Mouse (Mus musculus) left cerebral cortex, adult 9 months (tissue): ENCODE data around the gene Iqschfp.

Experiments used
- DNase-seq, 2 experiments: peaks; one replicate each; pipeline ENCODE4 v3.0.0; 2022; ENCODE audit warnings: low spot score in 2 of 2

The Iqschfp gene

DNA sequence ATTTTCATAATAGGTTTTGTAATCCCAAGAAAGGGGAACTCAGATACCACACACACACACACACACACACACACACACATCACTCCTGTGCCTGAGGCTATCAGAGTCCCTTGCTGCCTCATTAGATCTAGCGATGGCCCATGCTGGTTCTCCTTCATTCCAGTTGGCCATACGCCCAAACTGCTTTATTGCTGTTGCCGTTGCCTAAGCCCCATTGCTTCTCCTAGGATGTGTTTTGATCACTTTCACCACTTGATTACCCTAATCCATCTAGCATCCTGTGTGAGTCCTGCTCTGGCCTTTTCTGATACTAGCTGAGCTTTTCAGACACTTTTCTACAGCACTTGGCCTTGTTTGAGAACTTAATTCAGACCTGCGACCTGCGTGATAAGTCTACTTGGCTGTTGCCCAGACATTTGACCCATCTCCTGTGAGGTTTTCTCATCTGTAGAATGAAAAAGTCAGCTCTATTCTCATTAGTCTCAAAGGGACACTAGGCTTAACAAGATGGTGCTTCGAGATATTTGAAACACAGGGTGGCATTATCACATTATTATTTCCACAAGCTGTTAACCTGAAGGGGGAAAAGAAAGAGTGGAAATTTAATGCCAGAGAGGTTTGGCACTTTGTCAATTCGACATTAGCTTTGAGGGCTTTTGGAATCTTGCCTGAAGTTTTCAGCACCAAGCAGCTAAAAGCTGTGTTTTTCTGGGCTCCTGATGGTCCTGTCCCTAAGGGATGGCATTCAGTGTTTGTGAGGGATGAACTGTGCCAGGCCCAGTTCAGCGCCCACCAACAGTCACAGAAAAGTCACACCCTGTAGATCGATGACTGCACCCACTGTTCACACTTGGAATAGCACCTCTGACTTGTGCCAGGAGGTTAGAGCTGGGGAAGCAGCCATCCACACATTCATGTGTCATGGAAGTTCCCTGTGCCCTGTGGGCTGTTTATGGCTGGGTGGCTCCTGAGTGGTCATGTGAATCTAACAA lies 179.7 kb downstream of the Iqschfp start:
- no peak for DNase-seq

DNA sequence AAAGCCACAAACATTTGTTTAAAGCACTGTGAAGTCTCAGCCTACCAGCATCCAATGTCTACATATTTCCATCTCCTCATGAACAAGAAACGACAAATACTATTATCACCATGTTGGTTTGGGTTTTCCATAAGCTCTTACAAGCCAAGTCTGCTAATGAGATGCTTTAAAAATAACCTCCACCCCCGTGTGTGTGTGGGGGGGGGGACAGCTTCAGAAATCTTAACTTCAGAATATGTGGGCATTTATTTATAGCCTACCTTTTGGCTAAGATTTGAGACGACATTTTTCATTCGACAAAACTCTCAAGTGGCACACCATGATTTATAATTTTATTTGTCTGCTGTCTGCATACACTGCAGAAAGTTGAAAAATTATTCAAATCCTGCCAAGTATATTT lies 185.4 kb downstream of the Iqschfp start:
- no peak for DNase-seq

DNA sequence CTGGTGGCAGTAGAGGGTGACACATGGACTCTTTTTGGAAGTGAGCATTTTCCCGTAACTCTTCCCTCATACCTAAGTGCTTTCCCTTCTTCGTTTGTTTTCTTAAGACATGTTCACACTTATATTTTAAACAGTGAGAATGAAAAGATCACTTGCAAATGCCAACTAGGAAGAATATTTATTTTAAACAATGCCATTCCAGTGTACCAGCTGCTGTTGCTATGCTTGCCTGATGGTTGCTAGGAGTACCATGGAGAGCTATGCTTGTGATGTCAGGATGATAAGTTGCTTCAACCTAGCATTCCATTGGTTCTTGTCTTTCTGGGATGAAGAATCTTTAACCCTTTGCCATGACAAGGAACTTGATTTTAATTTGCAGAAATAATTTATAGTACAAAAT lies 193.0 kb downstream of the Iqschfp start:
- peak in 1 of 2 experiments; percentile 23 for DNase-seq

DNA sequence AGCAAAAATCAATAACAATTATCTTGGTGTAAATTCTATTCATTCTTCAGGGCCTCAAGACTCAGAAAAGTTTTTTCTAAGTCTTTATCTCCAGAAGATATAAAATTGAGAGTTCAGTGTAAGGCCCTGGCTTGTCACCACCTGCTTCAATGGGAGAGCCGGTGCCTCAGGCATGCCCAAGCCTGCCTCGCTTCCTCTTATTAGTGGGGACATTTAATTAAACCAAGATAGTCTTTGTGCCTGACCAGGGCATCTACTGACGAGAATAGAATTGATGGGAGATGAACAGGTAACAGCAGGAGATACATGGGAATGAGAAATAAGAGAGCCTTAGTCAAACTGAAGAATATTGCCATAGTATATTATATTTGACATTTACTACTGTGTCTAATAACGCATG lies 200.1 kb downstream of the Iqschfp start:
- DNase-seq: no peak

DNA sequence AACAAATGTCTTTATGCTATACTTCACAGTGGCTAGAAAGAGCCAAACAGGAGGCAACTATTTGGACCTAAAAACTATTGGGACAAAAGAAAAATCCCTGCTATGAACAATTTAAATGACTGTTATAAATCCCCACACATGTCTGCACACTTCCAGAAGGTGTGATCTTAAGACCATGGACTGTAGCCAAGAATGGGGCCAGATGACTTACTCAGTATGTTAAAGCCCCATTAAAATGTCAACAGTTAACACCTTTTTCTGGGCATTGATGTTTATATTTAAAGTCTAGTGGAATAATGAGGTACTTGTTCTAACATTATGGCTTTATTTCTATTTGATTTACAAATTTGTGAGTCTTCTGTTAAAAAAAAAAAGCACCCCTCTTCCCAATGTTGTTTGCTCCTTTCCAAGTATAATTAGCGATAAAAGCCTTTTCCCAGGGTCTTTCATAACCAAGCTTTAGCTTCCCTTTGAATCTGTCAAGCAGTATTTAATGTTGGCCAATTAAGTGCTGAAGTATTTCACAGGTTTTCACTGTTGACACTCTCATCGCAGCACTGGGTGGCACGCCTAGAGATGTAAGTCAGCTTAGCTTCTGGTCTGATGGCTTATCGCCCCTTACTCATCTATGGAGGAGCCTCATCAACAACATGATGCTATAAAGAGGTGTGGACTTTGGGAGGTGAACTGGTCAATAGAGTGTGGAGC lies 204.8 kb downstream of the Iqschfp start:
- no peak for DNase-seq

DNA sequence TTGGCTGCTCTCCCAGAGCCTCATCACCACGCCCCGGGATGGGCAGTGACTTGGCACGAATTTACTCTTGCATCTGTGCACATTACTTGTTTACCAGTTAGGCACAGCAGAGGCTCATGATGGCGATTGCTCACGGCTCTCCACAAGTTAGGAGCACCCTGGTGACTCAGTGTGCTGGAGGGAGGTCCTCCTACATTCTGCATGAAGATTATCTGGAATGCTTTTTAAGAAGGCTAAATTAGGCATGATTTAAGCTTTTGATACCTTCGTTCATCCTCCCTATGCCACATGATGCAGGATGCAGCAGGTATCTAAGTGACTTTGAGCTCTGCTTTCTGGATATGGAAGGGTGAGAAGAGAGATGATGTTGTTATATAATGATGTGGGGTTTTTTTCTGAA lies 207.5 kb downstream of the Iqschfp start:
- DNase-seq: peak in 1 of 2 experiments; percentile 21

DNA sequence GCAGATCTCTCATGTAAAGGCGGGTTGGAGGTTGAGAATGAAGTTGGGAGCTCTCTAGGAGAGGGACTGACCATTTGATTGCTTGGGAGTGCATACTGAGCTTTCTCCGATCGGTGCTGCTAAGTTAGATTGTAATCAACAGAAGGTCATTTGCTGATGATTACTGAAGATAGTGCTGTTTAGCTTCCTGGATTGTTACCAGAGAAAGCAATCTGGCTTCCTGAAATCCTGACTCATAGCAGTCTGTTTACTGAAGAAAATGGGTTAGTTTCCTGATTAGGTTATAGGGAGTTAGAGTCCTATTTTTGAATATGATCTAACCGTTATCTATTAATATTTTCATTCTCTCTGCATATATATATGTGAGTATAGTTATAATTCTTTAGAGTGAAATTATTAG lies 209.3 kb downstream of the Iqschfp start:
- no peak for DNase-seq

DNA sequence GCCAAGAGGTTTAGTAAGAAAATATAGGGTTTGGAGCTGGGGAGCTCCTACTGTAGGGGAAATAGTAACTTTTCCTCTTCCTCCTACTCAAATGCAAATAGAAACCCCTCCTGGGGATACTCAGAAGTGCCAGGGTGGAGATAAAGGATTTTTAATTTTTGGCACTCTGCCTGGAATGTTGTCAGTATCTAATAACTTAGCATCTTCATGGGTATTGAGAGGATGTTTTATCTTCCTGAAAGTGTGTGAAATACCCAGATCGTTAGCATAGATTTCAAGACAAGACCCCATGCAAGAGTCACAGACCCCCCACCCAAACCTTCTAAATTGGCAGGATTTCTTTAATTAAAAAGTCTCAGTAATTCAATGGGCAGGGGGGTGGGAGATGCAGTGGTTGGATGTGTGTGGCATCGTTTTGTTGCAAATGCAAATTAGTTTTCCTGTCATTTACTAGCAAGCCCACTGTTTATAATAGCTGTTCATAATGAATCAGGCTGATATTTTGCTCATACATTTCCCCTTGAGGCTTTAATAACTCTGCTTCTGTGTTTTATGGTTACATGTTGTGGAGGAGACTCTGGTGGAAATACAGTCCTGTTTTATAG lies 213.2 kb downstream of the Iqschfp start:
- DNase-seq: no peak

DNA sequence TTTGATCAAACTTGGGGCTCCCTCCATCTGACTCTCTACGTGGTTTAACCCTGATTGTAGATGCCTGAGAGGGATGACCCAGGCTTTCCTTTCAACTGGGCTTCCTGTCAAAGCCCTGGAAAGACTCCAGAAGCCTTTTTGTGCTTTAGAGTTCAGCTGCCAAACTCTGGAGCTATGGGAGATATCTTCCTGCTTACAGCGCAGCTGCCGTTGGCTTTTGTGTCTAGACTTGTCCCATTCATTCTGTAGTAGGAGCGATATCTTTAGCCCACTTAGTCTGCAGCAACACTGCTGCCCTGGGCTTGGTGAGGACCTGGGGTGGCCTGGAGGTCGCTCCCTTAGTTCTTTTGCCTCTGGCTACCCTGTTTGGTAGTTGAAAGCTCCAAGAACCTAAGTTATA lies 229.3 kb downstream of the Iqschfp start:
- DNase-seq: no peak

DNA sequence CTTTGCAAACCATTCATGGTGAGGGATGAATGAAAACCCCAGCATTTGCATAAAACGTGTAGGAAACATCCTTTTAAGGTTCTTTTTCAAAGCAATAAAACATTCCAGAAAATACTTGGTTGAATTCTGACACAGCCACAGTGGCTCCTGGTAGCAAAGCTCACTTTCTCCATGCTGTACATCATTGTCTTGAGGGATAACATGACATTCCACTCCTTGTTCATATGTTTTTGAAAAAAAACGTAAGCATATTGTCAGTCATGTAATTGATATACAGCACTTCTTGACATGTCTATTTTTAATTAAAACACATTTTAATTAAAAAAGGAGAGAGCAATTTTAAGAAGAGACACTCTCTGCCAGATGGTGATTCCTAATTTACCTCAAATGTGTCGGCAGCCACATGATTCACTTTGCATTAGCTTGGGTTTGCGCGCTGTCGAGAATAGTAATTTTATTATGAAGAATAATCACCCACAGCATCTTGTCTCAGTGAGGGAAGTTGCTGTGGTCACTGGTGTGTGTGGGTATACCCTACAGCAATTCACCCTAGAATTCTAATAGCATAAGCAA lies 234.3 kb downstream of the Iqschfp start:
- DNase-seq: no peak

DNA sequence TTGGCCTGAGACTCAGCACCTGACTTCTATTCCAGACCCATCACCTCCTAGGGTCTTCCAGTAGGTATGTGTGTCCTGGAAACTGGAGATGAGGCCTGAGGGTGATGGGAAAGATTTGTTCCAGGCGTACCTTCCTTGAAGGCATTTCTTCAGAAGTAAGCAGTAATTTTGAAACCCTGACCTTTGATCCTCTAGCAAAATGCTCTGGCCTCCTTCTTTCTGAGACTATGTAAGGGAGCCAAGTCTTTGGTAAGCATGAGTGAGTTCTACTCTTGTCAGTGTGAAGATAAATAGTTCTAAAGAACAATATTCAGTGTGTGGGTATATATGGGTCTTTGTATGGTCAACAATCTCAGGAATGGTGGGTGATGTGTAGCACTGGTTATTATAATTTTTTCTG lies 238.4 kb downstream of the Iqschfp start:
- no peak for DNase-seq

DNA sequence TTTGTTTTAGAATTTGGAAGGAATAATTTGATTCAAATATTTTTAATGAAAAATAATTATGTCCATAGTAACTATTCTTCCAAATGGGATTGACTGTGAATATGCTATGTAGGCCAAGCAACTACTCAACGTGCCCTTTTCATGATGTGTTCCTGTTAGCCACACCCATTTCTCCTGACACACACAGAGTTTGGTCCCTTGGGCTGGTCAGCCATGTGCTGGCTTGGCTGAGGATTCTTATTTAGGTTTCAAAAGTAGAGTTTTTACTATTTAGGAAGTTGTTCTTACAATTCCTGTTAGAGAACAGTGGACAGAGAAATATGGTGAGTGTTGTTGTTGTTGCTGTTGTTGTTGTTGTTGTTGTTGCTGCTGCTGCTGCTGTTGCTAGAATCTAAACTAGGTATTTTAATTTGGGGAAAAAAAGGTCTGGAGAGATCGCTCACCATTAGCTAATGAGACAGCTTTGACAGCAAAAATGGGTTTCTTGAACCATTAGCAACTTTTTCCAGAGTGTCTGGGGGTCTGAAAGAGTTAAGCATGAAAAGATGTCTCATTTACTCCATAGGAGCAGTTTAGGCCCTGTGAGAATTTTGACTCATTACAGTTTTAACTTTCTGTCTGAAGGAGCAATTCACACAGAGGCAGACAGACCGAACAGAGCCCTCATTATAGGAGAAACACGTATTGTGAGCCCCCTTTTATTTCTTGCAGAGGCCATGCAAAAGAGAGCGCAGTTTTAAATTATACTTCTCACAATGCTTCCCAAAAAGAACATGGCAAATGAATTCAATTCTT lies 247.0 kb downstream of the Iqschfp start:
- no peak for DNase-seq

DNA sequence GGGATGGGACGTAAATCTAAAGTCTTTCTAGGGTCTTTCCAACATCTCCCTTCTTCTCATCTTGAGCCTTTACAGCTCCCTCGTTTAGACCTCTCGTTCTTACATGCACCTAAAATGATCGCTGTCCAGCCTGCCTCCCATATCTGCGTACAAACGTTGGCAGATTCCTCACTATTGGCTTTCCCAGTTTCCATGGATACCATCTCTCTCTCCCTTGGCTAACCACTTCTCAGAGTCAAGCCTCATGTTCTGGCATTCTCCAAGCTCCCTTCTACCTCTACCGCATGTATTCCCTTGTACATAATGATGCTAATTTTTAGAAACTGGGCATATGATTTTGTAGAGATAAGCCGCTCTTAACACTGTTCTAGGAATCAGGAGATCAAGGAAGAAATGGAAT lies 258.7 kb downstream of the Iqschfp start:
- no peak for DNase-seq

DNA sequence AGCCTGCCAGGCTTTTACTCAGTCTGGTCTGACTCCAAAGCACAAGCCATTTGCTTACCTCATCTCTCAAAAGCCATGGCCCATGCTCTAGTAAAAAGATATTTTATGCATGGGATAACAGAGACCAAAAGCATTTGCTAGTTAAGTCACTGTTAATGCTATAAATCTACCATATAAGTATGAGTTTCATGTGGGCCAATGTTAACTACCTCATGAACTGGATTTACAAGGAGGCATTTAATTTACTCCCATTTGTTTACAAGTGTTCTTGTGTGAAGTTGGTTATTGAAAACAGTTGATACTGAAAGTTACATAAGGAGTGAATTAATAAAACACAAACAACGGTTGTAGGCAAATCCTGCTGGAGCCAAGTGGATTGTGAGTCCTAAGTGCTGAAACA lies 268.1 kb downstream of the Iqschfp start:
- DNase-seq: no peak

DNA sequence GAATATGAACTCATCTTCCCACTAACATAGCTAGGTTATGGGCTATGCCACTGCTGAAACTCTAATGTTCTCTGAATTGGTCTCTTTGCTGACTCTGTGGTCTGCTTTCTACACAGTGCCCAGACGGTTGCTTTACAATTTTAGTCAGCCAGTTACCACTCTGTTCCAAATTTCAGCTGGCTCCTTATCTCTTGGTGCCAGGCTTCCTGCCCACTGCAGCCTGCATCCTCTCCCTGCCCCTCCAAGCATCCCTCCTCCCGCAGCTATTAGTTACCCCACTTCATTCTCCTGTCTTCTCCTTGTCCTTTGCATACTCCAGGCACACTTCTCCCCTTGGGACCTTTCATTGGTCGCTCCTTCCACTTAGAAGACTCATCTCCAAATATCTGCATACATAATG lies 268.7 kb downstream of the Iqschfp start:
- no peak for DNase-seq

DNA sequence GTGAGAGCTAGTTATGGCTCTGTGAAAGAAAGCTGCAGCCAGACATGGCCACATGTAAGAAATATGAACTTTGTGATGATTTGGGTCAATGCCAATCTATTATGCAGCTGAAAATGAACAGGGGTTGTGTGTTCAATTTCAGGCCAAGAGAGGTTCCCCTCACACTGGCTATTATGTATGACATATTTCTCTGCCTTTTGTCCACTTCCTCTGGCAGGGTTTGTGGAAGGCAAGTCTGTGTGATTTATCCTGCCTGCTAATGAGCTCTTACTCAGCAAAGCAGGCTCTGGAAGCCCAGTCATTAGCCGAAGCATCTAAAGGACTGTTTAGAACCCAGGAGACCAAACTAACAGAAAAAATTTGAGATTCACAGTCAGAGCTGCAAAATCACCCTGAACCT lies 286.2 kb downstream of the Iqschfp start:
- DNase-seq: no peak

DNA sequence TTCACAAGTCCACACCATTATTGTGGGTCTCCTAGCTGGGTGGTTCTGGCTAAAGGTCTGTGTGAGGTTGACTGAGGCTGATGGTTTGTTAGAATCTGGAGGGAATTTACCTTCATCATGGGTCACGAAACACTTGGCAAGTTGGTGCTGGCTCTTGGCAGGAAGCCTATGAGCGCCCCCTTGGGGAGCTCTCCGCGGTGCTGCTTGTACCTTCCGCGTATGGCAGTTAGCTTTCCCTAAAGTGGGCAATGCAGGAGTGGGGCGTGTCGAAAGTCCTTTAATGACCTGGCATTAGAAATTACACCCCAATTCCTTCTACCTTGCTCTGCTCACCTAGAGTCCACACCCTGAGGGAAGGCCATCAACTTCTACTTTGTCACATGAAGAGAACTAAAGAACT lies 295.4 kb downstream of the Iqschfp start:
- no peak for DNase-seq

DNA sequence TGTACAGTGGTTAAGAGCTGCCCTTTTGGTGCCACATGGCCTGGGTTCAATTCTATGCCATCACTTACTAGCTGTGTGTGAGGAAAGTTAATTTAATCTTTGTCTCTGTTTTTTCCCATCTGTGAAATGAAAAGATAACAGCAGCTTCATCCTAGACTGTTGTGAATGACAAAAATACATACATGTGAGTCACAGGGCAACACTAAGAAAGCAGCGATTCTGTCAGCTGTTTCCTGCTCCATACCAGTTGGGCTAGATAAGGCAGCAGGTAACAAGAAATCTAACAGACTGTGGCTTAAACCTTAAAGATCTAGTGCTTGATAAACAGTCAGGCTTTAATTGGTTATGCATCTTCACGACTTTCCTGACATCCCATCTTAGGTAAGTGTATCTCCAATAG lies 297.1 kb downstream of the Iqschfp start:
- DNase-seq: no peak

DNA sequence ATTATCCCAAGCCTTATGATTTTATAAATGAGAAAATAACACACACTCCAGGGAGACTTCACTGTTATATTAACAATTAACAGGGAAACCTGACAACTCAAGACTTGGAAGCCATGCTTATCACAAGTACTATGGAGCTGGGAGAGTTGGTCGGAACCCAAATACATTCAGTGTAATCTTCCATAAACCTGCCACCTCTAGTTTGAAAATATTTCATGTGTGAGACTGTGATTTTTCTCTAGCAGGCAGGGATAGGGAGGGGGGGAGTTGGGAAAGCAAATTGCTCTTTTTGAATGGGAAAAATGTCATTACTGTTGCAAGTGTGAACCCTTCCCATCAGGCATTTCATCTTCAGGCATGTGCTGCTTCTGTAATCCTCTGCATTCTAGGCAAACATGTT lies 304.9 kb downstream of the Iqschfp start:
- DNase-seq: no peak

DNA sequence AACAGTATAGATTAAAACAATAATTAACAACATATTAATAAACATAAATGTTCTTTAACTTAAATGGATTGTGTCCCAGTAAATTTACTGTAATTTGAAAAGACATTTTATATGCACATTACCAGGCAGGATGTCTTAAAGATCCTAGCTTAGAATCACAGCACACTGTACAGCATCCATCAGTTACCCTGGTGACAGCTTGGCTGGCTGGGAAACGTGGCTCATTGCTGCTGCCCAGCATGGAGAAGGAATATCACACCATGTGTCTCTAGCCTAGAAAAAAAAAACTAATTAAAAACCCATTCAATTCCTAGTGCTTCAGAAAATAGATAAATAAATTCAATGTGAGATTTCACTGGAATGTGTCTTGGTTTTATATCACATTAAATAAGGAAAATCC lies 309.2 kb downstream of the Iqschfp start:
- DNase-seq: no peak

DNA sequence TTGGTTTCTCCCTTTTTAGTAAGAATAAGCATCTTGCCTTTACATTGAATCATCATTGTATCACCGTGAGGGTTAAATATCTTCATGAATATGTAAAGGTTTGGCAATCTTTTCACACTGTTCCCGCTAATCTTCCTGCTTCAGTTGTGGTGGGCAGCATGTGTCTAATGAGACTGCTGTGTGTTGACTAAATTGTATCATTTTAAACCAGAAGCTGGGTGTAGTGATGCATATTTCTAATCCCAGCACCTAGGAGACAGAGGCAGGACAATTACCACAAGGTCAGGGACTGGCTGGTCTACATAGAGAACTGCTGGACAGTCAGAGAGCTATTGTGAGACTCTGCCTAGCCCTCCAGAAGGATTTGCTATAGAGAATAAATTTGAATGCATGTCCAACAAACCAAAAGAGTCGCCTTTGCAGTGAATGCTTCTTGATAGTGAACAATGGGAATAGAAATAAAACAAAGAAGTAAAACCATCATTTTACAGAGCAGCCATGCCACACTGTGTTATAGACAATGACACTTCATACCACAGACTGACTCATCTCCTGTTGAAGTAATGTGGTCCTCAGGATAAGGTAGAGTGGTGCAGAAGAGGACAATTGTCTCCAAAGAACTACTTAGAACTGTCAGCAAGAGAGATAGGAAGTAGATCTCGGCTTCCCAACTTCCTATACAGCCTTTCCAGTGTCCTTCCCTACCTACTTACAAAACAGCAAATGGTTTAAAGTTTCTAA lies 310.3 kb downstream of the Iqschfp start:
- DNase-seq: no peak
